Mouse (Mus musculus) G1E (cell line): Measurements from ENCODE around the gene Naaladl1.

Experiments used
- CTCF ChIP-seq: IDR thresholded peaks from 2 replicates; pipeline ENCODE4 v1.5.1; 2012; ENCODE audit warnings: low read depth, low read length, inconsistent platforms, mixed read lengths
- GATA1 ChIP-seq: IDR thresholded peaks from 2 replicates; pipeline ENCODE4 v1.6.1; 2012; ENCODE audit warnings: borderline replicate concordance, low read length, inconsistent platforms, mixed read lengths
- GATA2 ChIP-seq: IDR thresholded peaks from 2 replicates; pipeline ENCODE4 v1.6.1; 2012; ENCODE audit warnings: low read depth, low read length, inconsistent platforms, borderline replicate concordance
- POLR2AphosphoS5 ChIP-seq: IDR thresholded peaks from 2 replicates; pipeline ENCODE4 v1.6.1; 2012; ENCODE audit warnings: low read depth, low read length, inconsistent platforms; ENCODE audit not compliant: insufficient replicate concordance

GRCm38 (mm10) chr19:6097847-6098246, 7.7 kb upstream of the Naaladl1 start:
- no peak for TF ChIP-seq CTCF
- no peak for TF ChIP-seq POLR2AphosphoS5
- no peak for TF ChIP-seq GATA1
- TF ChIP-seq GATA2 = no peak
